Mouse (Mus musculus) MEL (cell line): ENCODE measurements around the gene Eid3. TPM values are rescaled to one million over a fixed set of nuclear protein-coding genes. Genes with fewer than 3 reads are reported as not detected.

ENCODE experiments used
- DNase-seq: peaks from one replicate; pipeline ENCODE4 v3.0.0; 2011; ENCODE audit warnings: low read depth, low spot score
- H3K27ac ChIP-seq: 2 replicates; pipeline ENCODE4 v1.5.1; 2012; ENCODE audit warnings: low read depth, mild to moderate bottlenecking, control low read depth, low read length, moderate library complexity; ENCODE audit not compliant: control insufficient read depth
- H3K27me3 ChIP-seq, 2 experiments: fragments of 150-350 bp in 1 of 2; sonication (generic) in 1 of 2; 2 replicates each; pipeline ENCODE4 v1.6.1; 2012; ENCODE audit warnings: low read length in 2 of 2, mild to moderate bottlenecking in 2 of 2, improper control_type of control experiment in 1 of 2, moderate library complexity in 1 of 2; ENCODE audit not compliant: insufficient read depth in 2 of 2, control insufficient read depth in 1 of 2
- H3K36me3 ChIP-seq, 2 experiments: 2 replicates each; pipeline ENCODE4 v1.6.1; 2012 to 2014; ENCODE audit warnings: low read length in 2 of 2, improper control_type of control experiment in 1 of 2, inconsistent platforms in 1 of 2, mild to moderate bottlenecking in 1 of 2; ENCODE audit not compliant: insufficient read depth in 2 of 2, control insufficient read depth in 1 of 2
- H3K4me1 ChIP-seq, 2 experiments: fragments of 150-350 bp in 1 of 2; sonication (generic) in 1 of 2; 2 replicates each; pipeline ENCODE4 v1.6.1; 2012; ENCODE audit warnings: low read length in 2 of 2, improper control_type of control experiment in 1 of 2, mild to moderate bottlenecking in 1 of 2; ENCODE audit not compliant: insufficient read depth in 2 of 2, control insufficient read depth in 1 of 2
- H3K4me3 ChIP-seq, 2 experiments: fragments of 150-350 bp in 1 of 2; sonication (generic) in 1 of 2; 2 replicates each; pipeline ENCODE4 v1.5.1; 2012; ENCODE audit warnings: low read depth in 2 of 2, low read length in 2 of 2, mild to moderate bottlenecking in 2 of 2, moderate library complexity in 2 of 2, control low read depth in 1 of 2, improper control_type of control experiment in 1 of 2; ENCODE audit not compliant: control insufficient read depth in 1 of 2, insufficient read depth in 1 of 2
- H3K79me2 ChIP-seq: 2 replicates; pipeline ENCODE4 v1.6.1; 2012; ENCODE audit warnings: mild to moderate bottlenecking, low read length, moderate library complexity; ENCODE audit not compliant: control insufficient read depth, poor library complexity, insufficient read depth
- H3K9ac ChIP-seq: 2 replicates; pipeline ENCODE4 v1.6.1; 2012; ENCODE audit warnings: low read depth, mild to moderate bottlenecking, control low read depth, low read length, moderate library complexity; ENCODE audit not compliant: control insufficient read depth, poor library complexity, severe bottlenecking
- H3K9me3 ChIP-seq: fragments of 150-350 bp; sonication (generic); replicated peaks from 2 replicates; pipeline ENCODE4 v1.6.1; 2012; ENCODE audit warnings: mild to moderate bottlenecking, low read length, improper control_type of control experiment, moderate library complexity; ENCODE audit not compliant: insufficient read depth
- BHLHE40 ChIP-seq: IDR thresholded peaks from 2 replicates; pipeline ENCODE4 v1.6.1; 2012; ENCODE audit warnings: low read depth, mild to moderate bottlenecking, inconsistent platforms, low read length, improper control_type of control experiment, borderline replicate concordance
- CHD1 ChIP-seq: IDR thresholded peaks from 2 replicates; pipeline ENCODE4 v1.6.1; 2012; ENCODE audit warnings: low read depth, mild to moderate bottlenecking, inconsistent platforms, low read length, improper control_type of control experiment
- CTCF ChIP-seq, 3 experiments: IDR thresholded peaks in 2 of 3; conservative IDR thresholded peaks in 1 of 3; 2 replicates each; pipeline ENCODE4 v1.5.1; 2011 to 2012; ENCODE audit warnings: low read length in 3 of 3, low read depth in 2 of 3, mild to moderate bottlenecking in 2 of 3, improper control_type of control experiment in 1 of 3, inconsistent platforms in 1 of 3, mixed read lengths in 1 of 3, moderate library complexity in 1 of 3; ENCODE audit not compliant: control insufficient read depth in 1 of 3, insufficient read depth in 1 of 3, poor library complexity in 1 of 3, severe bottlenecking in 1 of 3
- E2F4 ChIP-seq: IDR thresholded peaks from 2 replicates; pipeline ENCODE4 v1.6.1; 2011; ENCODE audit warnings: low read depth, low read length, improper control_type of control experiment, borderline replicate concordance
- EP300 ChIP-seq, 2 experiments: IDR thresholded peaks; 2 replicates each; pipeline ENCODE4 v1.6.1; 2011; ENCODE audit warnings: improper control_type of control experiment in 2 of 2, low read length in 2 of 2, low read depth in 1 of 2, mild to moderate bottlenecking in 1 of 2
- ETS1 ChIP-seq: IDR thresholded peaks from 2 replicates; pipeline ENCODE4 v1.6.1; 2012; ENCODE audit warnings: low read depth, mild to moderate bottlenecking, inconsistent platforms, low read length, improper control_type of control experiment, moderate library complexity
- GABPA ChIP-seq: IDR thresholded peaks from 2 replicates; pipeline ENCODE4 v1.6.1; 2012; ENCODE audit warnings: low read depth, mild to moderate bottlenecking, inconsistent platforms, low read length, improper control_type of control experiment, moderate library complexity
- GATA1 ChIP-seq: IDR thresholded peaks from 2 replicates; pipeline ENCODE4 v1.6.1; 2011; ENCODE audit warnings: low read depth, low read length, improper control_type of control experiment
- MAZ ChIP-seq: IDR thresholded peaks from 2 replicates; pipeline ENCODE4 v1.6.1; 2012; ENCODE audit warnings: low read depth, mild to moderate bottlenecking, inconsistent platforms, low read length, improper control_type of control experiment
- MXI1 ChIP-seq: IDR thresholded peaks from 2 replicates; pipeline ENCODE4 v1.6.1; 2011; ENCODE audit warnings: mild to moderate bottlenecking, low read depth, low read length, improper control_type of control experiment
- MYB ChIP-seq: IDR thresholded peaks from 2 replicates; pipeline ENCODE4 v1.6.1; 2011; ENCODE audit warnings: mild to moderate bottlenecking, low read depth, low read length, improper control_type of control experiment
- NRF1 ChIP-seq: IDR thresholded peaks from 2 replicates; pipeline ENCODE4 v1.6.1; 2014; ENCODE audit warnings: low read depth, mild to moderate bottlenecking, inconsistent platforms, low read length, improper control_type of control experiment, moderate library complexity; ENCODE audit not compliant: poor library complexity, insufficient read depth, severe bottlenecking
- POLR2A ChIP-seq, 2 experiments: IDR thresholded peaks; 2 replicates each; pipeline ENCODE4 v1.6.1; 2011 to 2012; ENCODE audit warnings: low read length in 2 of 2, mild to moderate bottlenecking in 2 of 2, control low read depth in 1 of 2, improper control_type of control experiment in 1 of 2, low read depth in 1 of 2, moderate library complexity in 1 of 2; ENCODE audit not compliant: control insufficient read depth in 1 of 2, insufficient read depth in 1 of 2, poor library complexity in 1 of 2
- POLR2AphosphoS2 ChIP-seq: IDR thresholded peaks from 2 replicates; pipeline ENCODE4 v1.6.1; 2011; ENCODE audit warnings: low read length, improper control_type of control experiment
- POLR2AphosphoS5 ChIP-seq: IDR thresholded peaks from 2 replicates; pipeline ENCODE4 v1.6.1; 2012; ENCODE audit warnings: low read depth, borderline replicate concordance, mild to moderate bottlenecking, inconsistent platforms, low read length, moderate library complexity, mixed read lengths
- RAD21 ChIP-seq: IDR thresholded peaks from 2 replicates; pipeline ENCODE4 v1.6.1; 2011; ENCODE audit warnings: mild to moderate bottlenecking, low read depth, low read length, improper control_type of control experiment
- SIN3A ChIP-seq: IDR thresholded peaks from 2 replicates; pipeline ENCODE4 v1.6.1; 2012; ENCODE audit warnings: low read length, improper control_type of control experiment, inconsistent platforms
- SMC3 ChIP-seq: IDR thresholded peaks from 2 replicates; pipeline ENCODE4 v1.6.1; 2011; ENCODE audit warnings: low read depth, low read length, improper control_type of control experiment
- UBTF ChIP-seq: IDR thresholded peaks from 2 replicates; pipeline ENCODE4 v1.6.1; 2012; ENCODE audit warnings: low read depth, mild to moderate bottlenecking, inconsistent platforms, low read length, improper control_type of control experiment, moderate library complexity, borderline replicate concordance; ENCODE audit not compliant: insufficient read depth
- USF1 ChIP-seq: IDR thresholded peaks from 2 replicates; pipeline ENCODE4 v1.6.1; 2014; ENCODE audit warnings: low read depth, mild to moderate bottlenecking, inconsistent platforms, low read length, improper control_type of control experiment, moderate library complexity
- USF2 ChIP-seq, 2 experiments: IDR thresholded peaks; 2 replicates each; pipeline ENCODE4 v1.6.1; 2011 to 2012; ENCODE audit warnings: improper control_type of control experiment in 2 of 2, low read length in 2 of 2, borderline replicate concordance in 1 of 2, inconsistent platforms in 1 of 2, low read depth in 1 of 2, mild to moderate bottlenecking in 1 of 2; ENCODE audit not compliant: insufficient read depth in 1 of 2
- ZC3H11A ChIP-seq: IDR thresholded peaks from 2 replicates; pipeline ENCODE4 v1.6.1; 2012; ENCODE audit warnings: low read depth, mild to moderate bottlenecking, inconsistent platforms, low read length, improper control_type of control experiment
- ZKSCAN1 ChIP-seq: IDR thresholded peaks from 2 replicates; pipeline ENCODE4 v1.6.1; 2012; ENCODE audit warnings: low read depth, mild to moderate bottlenecking, inconsistent platforms, low read length, improper control_type of control experiment, moderate library complexity
- ZNF384 ChIP-seq: IDR thresholded peaks from 2 replicates; pipeline ENCODE4 v1.6.1; 2012; ENCODE audit warnings: low read depth, mild to moderate bottlenecking, inconsistent platforms, low read length, improper control_type of control experiment
- polyA plus RNA-seq, 2 experiments: library from polyadenylated mRNA; stranded (reverse) in 1 of 2; unstranded in 1 of 2; fragments of >175 nt in 1 of 2; fragments of >200 nt in 1 of 2; gene quantifications; 2 replicates each; pipeline versions ENCODE4 v1.2.1 to v1.2.4; 2012; ENCODE audit warnings: low replicate concordance in 2 of 2, low read depth in 1 of 2; ENCODE audit not compliant: insufficient read length in 2 of 2, insufficient read depth in 1 of 2, missing spikeins in 1 of 2
- total RNA-seq: library from RNA; depleted of rRNA; stranded (reverse); fragments of 300-350 nt; gene quantifications from 2 replicates; pipeline ENCODE4 v1.2.3, GENCODE M21; 2012

The Eid3 gene
- total and polyA plus RNA-seq, 3 experiments = 1.2 to 1.3 TPM; not detected in 1

DNA sequence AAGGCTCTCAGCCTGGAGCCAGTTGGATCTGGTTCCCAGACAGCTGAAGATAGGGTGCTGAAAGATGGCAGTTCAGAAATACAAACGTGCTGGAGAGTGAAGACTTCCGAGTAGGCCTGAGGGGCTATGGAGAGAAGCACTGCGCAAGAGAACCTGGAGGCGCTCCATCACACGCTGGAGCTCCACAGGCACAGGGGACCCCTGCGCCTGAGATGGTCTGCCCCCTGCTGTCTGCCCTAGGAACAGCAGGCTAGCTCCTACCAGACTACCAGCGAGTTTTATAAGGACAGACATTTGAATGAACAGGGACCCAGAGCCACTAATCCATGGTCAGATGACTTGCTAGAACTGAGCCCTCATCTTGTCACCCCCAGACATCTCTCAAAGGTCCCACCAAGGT lies 35.0 kb downstream of the Eid3 start:
- peak; percentile 84 for DNase-seq
- H3K27ac ChIP-seq = no peak overlapping the region
- H3K4me1 ChIP-seq = no peaks in the 10 kb centered on the region

DNA sequence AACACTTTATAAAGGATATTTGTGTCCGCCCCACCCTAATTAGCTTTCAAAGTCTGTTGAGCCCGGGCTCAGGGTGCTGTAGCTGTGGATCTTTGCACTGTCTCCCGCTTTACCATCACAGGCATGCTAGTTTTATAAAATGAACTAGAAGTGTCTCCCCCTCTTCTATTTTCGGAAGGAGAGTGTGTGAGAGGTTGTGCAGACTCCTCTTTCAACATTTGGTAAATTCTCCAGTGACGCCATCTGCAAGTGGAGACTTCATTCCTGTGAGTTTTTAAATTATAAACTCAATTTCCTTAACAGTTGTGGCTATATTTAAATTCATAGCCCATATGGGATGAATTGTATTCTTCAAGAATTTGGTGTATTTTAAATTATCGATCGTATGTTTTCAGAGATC lies 42.1 kb downstream of the Eid3 start:
- H3K9ac ChIP-seq = no peak overlapping the region
- H3K4me3 ChIP-seq = no peak overlapping the region
- H3K4me1 ChIP-seq = peaks cover 0 to 5% of the 10 kb centered on the region in 2 experiments; a peak in 1 of 4 replicates
- no peak for DNase-seq
- H3K27me3 ChIP-seq = peaks cover 0 to 2% of the 10 kb centered on the region in 2 experiments; a peak in 2 of 4 replicates
- H3K79me2 ChIP-seq = no peaks in the 10 kb centered on the region
- no peak overlapping the region for H3K27ac ChIP-seq
- TF ChIP-seq NRF1 (no peak), USF1 (no peak), SIN3A (no peak), UBTF (no peak), ZKSCAN1 (no peak)
- TF ChIP-seq, all 39 proteins: peak for 0
- Histone ChIP-seq H3K9me3 (no peaks in the 10 kb centered on the region), H3K36me3 (peaks cover 0 to 3% of the 10 kb centered on the region in 2 experiments; a peak in 2 of 4 replicates)

More for the DNA sequence above, 35.0 kb downstream of the Eid3 start:
- H3K4me3 ChIP-seq = no peak overlapping the region
- H3K9ac ChIP-seq = no peak overlapping the region
- H3K79me2 ChIP-seq = no peaks in the 10 kb centered on the region
- H3K9me3 ChIP-seq = no peaks in the 10 kb centered on the region
- no peak for TF ChIP-seq CHD1
- 0 out of 2 replicates have a peak, but pooled peaks have one; percentile 27 for TF ChIP-seq MXI1
- TF ChIP-seq POLR2AphosphoS5 = no peak
- TF ChIP-seq MAZ = no peak
- TF ChIP-seq ZC3H11A = peak; percentile 89
- TF ChIP-seq BHLHE40 = no peak
- TF ChIP-seq ZNF384 = no peak
- no peak for TF ChIP-seq ETS1
- no peak for TF ChIP-seq GATA1
- no peak for TF ChIP-seq ZKSCAN1
- no peak for TF ChIP-seq POLR2AphosphoS2
- TF ChIP-seq POLR2A (IDR thresholded peaks at IDR 0.05; ENCODE audit: control insufficient read depth in 1 of 2, insufficient read depth in 1 of 2, low read depth in 1 of 2, low read length in 2 of 2, poor library complexity in 1 of 2) = no peak
- peak; percentile 43; the same call in 1 of the 2 replicates for TF ChIP-seq SIN3A
- TF ChIP-seq CTCF (IDR thresholded peaks at IDR 0.05 in 2 of 3, conservative IDR thresholded peaks at IDR 0.05 in 1 of 3; ENCODE audit: control insufficient read depth in 1 of 3, insufficient read depth in 1 of 3, low read depth in 2 of 3, low read length in 3 of 3, poor library complexity in 1 of 3, severe bottlenecking in 1 of 3) = peak; percentile 88 to 91 (median 91)
- TF ChIP-seq EP300 (IDR thresholded peaks at IDR 0.05; ENCODE audit: low read depth in 1 of 2, low read length in 2 of 2) = no peak
- TF ChIP-seq E2F4 = no peak
- peak; percentile 98 for TF ChIP-seq SMC3
- no peak for TF ChIP-seq GABPA
- TF ChIP-seq USF2 (IDR thresholded peaks at IDR 0.05; ENCODE audit: borderline replicate concordance in 1 of 2, insufficient read depth in 1 of 2, low read depth in 1 of 2, low read length in 2 of 2) = no peak
- peak; percentile 37; the same call in 1 of the 2 replicates for TF ChIP-seq NRF1
- peak; percentile 87 for TF ChIP-seq RAD21
- no peak for TF ChIP-seq MYB
- peaks cover 0 to 2% of the 10 kb centered on the region in 2 experiments; a peak in 2 of 4 replicates for H3K36me3 ChIP-seq
- no peaks in the 10 kb centered on the region; a peak in 1 of 4 replicates for H3K27me3 ChIP-seq
